Mouse (Mus musculus): ENCODE results near the gene Rgl3.

GRCm38 (mm10) chr9:21923490-21924098 is 65.7 kb downstream of the Rgl3 start:
- TF ChIP-seq POLR2A (IDR thresholded peaks at IDR 0.05; ENCODE audit: insufficient read length, low read depth) = no peak
- TF ChIP-seq MYOD1 (IDR thresholded peaks at IDR 0.05; ENCODE audit: control insufficient read depth in 1 of 3, insufficient read length in 2 of 3, low read depth in 2 of 3) = no peak
- no peak for TF ChIP-seq MAX (IDR thresholded peaks at IDR 0.05; ENCODE audit: low read depth)
- TF ChIP-seq TCF12 (IDR thresholded peaks at IDR 0.05; ENCODE audit: insufficient read depth, poor library complexity, severe bottlenecking) = no peak
- TF ChIP-seq REST (IDR thresholded peaks at IDR 0.05; ENCODE audit: insufficient read depth, insufficient read length) = no peak
- no peak for TF ChIP-seq USF1 (IDR thresholded peaks at IDR 0.05; ENCODE audit: low read depth)
- no peak for TF ChIP-seq E2F4 (IDR thresholded peaks at IDR 0.05; ENCODE audit: insufficient read depth)
- TF ChIP-seq CEBPB (IDR thresholded peaks at IDR 0.05; ENCODE audit: insufficient read depth, poor library complexity, severe bottlenecking) = no peak
- no peak for TF ChIP-seq MYOG (IDR thresholded peaks at IDR 0.05; ENCODE audit: control insufficient read depth in 1 of 3, insufficient read depth in 1 of 3, insufficient read length in 2 of 3, low read depth in 2 of 3)

Data from myocyte (in vitro differentiated cells).